Mouse (Mus musculus) megakaryocyte-erythroid progenitor cell, adult 5-6 weeks (primary cell): ENCODE measurements around the gene Sgpp2. TPM values are rescaled to one million over a fixed set of nuclear protein-coding genes. Genes with fewer than 3 reads are reported as not detected.

Experiments
- ATAC-seq: replicated peaks from 2 replicates; pipeline ENCODE4 v1.8.0; 2016; ENCODE audit warnings: mild to moderate bottlenecking, inconsistent platforms; ENCODE audit not compliant: severe bottlenecking, poor library complexity, low FRiP score, low TSS enrichment
- total RNA-seq, 2 experiments: library from RNA; stranded (forward) in 1 of 2; stranded (reverse) in 1 of 2; fragments of 200-1000, 215-1000 nt in 1 of 2; fragments of >200 nt in 1 of 2; fragmentation: Nextera tagmentation in 1 of 2; gene quantifications; 2 replicates each; pipeline ENCODE4 v1.2.3; 2014 to 2017

Gene Sgpp2
- total RNA-seq, 2 experiments from 2014 or later: not detected

- ATAC-seq: no peak
Observed at GRCm38 (mm10) chr1:78330620-78331158, 20.5 kb downstream of the Sgpp2 start.

GRCm38 (mm10) chr1:78337726-78338125 is 27.6 kb downstream of the Sgpp2 start:
- ATAC-seq: no peak

GRCm38 (mm10) chr1:78338212-78338611 is 28.1 kb downstream of the Sgpp2 start:
- ATAC-seq: no peak

GRCm38 (mm10) chr1:78339941-78340340 is 29.8 kb downstream of the Sgpp2 start:
- no peak for ATAC-seq

DNA sequence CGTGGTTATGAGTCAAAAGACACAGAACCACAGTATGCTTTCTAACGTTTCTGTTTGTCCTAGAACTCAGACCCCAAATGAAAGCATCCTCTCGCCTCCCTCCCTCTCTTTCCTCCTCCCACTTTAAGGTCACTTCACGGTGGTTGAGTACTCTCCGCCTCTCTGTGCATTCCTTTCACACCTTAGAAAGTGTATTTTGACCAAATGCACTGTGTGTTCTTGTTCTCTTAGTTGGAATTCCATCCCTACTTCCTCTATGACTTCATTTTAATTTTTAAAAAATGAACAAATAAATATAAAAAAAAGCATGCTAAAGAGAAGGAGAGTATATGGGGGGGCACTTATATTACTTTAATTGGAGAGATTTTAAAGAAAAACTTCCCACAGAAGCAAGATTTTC is 30.4 kb downstream of the Sgpp2 start:
- no peak for ATAC-seq

DNA sequence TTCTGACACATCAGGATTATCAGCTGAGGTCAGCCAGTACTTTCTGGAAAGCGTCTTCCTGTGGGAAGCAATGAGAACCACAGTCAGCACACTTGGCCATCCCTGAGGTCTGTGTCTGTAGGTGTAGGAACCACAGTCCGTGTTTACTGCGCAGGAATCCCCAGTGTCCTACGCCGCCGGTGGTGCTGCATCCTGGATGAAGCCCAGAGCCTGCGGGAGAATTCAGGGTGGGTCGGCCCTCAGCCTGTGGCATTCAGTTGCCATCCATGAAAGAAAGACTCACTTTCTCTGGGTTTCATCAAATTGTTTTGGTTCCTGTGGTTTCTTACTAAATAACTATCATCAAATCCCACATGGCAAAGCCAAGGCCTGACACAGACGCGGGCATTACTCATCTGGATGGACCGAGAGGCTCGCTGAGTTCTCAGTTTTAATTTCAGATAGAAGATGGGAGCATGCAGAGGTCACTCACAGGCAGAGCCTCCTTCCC is 37.2 kb downstream of the Sgpp2 start:
- no peak for ATAC-seq

GRCm38 (mm10) chr1:78349219-78349618 is 39.1 kb downstream of the Sgpp2 start:
- no peak for ATAC-seq

GRCm38 (mm10) chr1:78353254-78353653 is 43.1 kb downstream of the Sgpp2 start:
- no peak for ATAC-seq

DNA sequence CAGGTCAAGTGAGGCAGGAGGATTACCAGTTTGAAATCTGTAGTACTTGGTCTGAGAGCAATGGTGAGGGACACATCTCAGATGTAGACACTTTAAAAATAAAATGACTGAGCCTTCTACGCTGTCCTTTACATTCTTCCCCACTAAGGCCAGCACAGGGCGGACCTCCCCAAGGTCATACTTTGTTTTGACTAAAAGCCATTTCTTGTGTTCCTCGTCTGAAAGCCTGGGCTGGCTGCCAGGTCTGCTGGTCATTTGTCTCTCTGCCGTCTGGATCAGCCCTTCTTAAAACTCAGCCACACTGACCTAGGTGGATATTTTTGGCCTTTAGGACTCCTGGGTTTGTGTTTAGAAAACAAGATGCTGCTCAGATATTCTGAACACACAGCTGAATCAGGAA is 45.0 kb downstream of the Sgpp2 start:
- ATAC-seq: no peak

GRCm38 (mm10) chr1:78357415-78357814 is 47.3 kb downstream of the Sgpp2 start:
- ATAC-seq: no peak

DNA sequence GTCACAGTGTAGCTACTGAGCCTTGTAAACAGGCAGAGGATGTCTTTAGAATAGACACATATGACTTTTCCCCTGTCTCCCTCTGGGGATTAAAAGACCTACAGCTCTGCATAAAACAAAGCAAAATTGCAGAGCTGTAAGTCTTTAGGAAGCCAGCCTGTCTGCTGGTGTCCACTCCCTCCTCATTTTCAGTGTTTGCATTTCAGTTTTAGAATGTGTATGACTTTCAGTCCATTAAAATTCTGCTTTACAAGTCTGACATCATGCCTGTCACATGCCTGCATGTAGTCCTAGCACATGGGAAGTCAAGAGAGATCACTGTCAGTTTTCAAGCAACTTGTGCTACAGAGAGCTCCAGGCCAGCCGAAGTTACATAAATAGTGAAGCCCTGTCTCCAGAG is 47.7 kb downstream of the Sgpp2 start:
- ATAC-seq: no peak

GRCm38 (mm10) chr1:78363965-78364889 is 54.1 kb downstream of the Sgpp2 start:
- ATAC-seq: no peak

- no peak for ATAC-seq
Observed at GRCm38 (mm10) chr1:78367806-78368205, 57.7 kb downstream of the Sgpp2 start.

DNA sequence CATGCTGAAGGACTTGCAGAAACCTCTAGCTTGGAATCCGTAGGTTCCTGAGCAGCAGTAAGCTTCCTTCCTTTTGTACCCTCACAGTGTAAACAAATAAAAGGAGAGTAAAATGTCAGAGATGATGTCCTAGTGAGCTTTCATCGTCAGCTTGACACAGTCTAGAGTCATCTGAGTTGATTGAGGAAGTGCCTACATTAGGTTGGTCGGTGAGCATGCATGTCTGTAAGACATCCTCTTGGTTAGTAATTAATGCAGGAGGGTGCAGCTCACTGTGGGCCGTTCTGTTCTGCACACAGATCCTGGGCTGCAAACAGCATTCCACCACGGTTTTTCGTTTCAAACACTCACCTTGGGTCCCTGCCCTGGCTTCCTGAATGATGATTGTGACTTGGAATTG is 60.0 kb downstream of the Sgpp2 start:
- no peak for ATAC-seq

- ATAC-seq: no peak
Observed at GRCm38 (mm10) chr1:78371569-78372236, 61.6 kb downstream of the Sgpp2 start.

GRCm38 (mm10) chr1:78372316-78372715 is 62.2 kb downstream of the Sgpp2 start:
- ATAC-seq: no peak

- no peak for ATAC-seq
Observed at GRCm38 (mm10) chr1:78373836-78374235, 63.7 kb downstream of the Sgpp2 start.

DNA sequence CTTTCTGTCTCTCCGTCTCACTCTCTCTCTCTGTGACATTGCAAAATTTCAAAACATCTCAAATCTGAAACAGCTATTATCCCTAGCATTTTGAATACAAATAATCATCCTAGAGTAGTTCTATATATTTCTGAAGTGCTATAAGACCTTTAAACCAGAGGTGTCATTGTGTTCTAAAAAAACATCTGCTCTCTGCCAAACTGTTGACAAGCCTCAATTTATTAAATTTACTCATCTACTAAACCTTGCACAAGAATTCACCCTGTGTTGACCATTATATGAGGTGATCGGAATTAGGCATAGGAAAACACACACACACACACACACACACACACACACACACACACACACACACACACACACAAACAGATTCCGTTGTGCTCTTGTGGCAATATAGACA is 64.9 kb downstream of the Sgpp2 start:
- ATAC-seq: no peak

DNA sequence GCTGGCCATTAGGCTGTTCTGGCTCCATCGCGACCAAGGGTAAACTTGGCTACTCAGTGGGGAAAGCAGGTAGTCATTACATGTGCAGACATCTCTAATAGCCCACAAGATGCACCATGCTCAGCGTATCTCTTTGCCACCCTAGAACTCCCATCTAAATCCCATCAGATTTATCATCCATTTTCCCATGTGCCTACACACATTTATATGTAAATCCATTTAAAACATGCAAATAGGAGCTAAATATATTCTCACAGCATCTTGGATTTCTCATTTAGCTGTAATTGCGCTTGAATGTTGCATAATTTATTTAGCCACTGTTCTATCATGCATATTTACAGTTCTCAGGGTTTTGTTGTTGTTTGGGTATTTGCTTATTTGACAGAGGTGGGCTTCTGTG is 70.8 kb downstream of the Sgpp2 start:
- ATAC-seq: no peak

- no peak for ATAC-seq
Observed at GRCm38 (mm10) chr1:78387854-78388253, 77.7 kb downstream of the Sgpp2 start.
